Mouse (Mus musculus): ENCODE measurements around the gene Gas6. TPM values are rescaled to one million over a fixed set of nuclear protein-coding genes. Genes with fewer than 3 reads are reported as not detected.

Gene Gas6
- polyA plus RNA-seq, 1 experiment = 86.0 TPM

Other genes with a start within 250 kb of the Gas6 start
- gene Adprhl1, start 240.3 kb downstream of the Gas6 start, polyA plus RNA-seq (2012; rRNA removed) = 0.30 and 0.40 TPM in 2 replicates
- gene Dcun1d2, start 206.4 kb downstream of the Gas6 start, polyA plus RNA-seq (2012; rRNA removed) = 51.0 and 54.7 TPM in 2 replicates
- 45.4 and 47.6 TPM in 2 replicates for gene Tmco3, start 206.3 kb downstream of the Gas6 start, polyA plus RNA-seq (2012; rRNA removed)
- gene Tfdp1, start 155.7 kb downstream of the Gas6 start, polyA plus RNA-seq (2012; rRNA removed) = 83.9 and 84.9 TPM in 2 replicates
- not detected in 2 replicates for gene Atp4b, start 97.7 kb downstream of the Gas6 start, polyA plus RNA-seq (2012; rRNA removed)
- under 0.01 and 0.02 TPM in 2 replicates for gene Grk1, start 89.4 kb downstream of the Gas6 start, polyA plus RNA-seq (2012; rRNA removed)
- 2.1 and 3.1 TPM in 2 replicates for gene Tmem255b, start 59.3 kb downstream of the Gas6 start, polyA plus RNA-seq (2012; rRNA removed)
- 0.14 TPM in 1 of 2 replicates, not detected in the other for gene 1700029H14Rik, start 68.0 kb upstream of the Gas6 start, polyA plus RNA-seq (2012; rRNA removed)
- gene Rasa3, start 183.1 kb upstream of the Gas6 start, polyA plus RNA-seq (2012; rRNA removed) = 86.7 and 95.6 TPM in 2 replicates
- 2.5 and 2.7 TPM in 2 replicates for gene Cfap97d2, start 211.4 kb upstream of the Gas6 start, polyA plus RNA-seq (2012; rRNA removed)